8 mouse cellular contexts compared by ENCODE assay signal in the genomic region with DNA sequence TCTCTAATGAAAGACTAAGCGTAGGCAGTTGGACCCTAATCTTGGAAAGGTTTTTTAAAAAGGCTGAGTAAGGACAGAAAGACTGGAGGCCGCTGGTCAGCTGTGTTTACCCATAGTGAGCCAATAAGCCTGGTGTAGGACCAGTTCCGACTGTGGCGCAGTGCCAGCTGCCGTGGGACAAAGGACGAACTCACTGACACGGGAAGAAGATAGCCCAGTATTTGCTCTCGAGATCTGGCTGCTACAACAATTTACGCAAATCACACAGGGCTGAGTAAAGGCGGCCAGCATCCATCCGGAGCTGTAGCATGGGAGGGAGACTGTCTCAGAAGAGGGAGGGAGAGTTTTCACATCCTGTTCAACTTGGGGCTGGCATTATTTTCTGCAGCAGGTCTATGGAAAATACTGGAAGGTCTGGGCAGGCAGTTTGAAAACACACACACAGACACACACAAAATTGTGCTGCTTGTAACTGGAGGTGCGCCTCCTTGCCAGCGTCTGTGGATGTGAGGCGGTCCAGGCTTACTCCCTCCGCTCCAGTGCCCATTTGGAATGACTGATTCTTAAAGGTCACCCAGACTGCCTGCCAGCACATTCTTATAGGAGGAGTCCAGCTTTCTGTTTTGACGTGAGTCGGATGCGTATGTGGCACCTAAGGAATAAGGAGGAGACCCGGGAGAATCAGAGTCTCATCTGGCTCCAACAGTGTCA.
A peak's percentile ranks its signal among the peaks of the same experiment; 100 is the strongest.
DNase-seq lines count a peak whose midpoint lies in the region; ATAC-seq and TF ChIP-seq lines count a peak whose summit lies in the region.

No protein-coding gene starts in this region.

- H3K27me3 ChIP-seq in kidney, postnatal 0 days (ENCODE audit: insufficient read depth, low read length) = no peaks in the 10 kb centered on the region
- H3K27me3 ChIP-seq in lung, embryonic 14.5 days (ENCODE audit: insufficient read depth, low read length) = no peaks in the 10 kb centered on the region

- TF ChIP-seq CTCF in kidney, postnatal 0 days (IDR thresholded peaks at IDR 0.05; ENCODE audit: low read depth) = no peak
- no peak for TF ChIP-seq CTCF in lung, embryonic 14.5 days (IDR thresholded peaks at IDR 0.05; ENCODE audit: low read depth)

- H3K9ac ChIP-seq in kidney, postnatal 0 days (ENCODE audit: low read depth, low read length) = no peak overlapping the region
- H3K9ac ChIP-seq in lung, embryonic 14.5 days = no peak overlapping the region

- peak; percentile 16 for DNase-seq in cerebellum, adult 11 months
- DNase-seq in adrenal gland, postnatal 25 days = peak; percentile 65
- DNase-seq in gastrocnemius, postnatal 10 days = peak; percentile 75
- peak; percentile 46 for DNase-seq in kidney, postnatal 0 days (ENCODE audit: low spot score)
- peak; percentile 64 for DNase-seq in lung, embryonic 14.5 days
- peak; percentile 77 to 79 for DNase-seq in right cerebral cortex, postnatal 10 days (ENCODE audit: low spot score in 2 of 2)

- no peaks in the 10 kb centered on the region for H3K9me3 ChIP-seq in kidney, postnatal 0 days (replicated peaks; ENCODE audit: low read length)
- H3K9me3 ChIP-seq in lung, embryonic 14.5 days (ENCODE audit: low read depth, low read length) = no peaks in the 10 kb centered on the region

- WGBS in kidney, postnatal 0 days = 38% methylated on average over 19 of the region's 19 CpGs
- WGBS in lung, embryonic 14.5 days = 32% methylated on average over 19 of the region's 19 CpGs

- no peak overlapping the region for H3K4me3 ChIP-seq in kidney, postnatal 0 days (replicated peaks; ENCODE audit: low read depth, low read length)
- H3K4me3 ChIP-seq in lung, embryonic 14.5 days (ENCODE audit: low read depth, low read length) = no peak overlapping the region

- no peaks in the 10 kb centered on the region; the same call in 1 of the 2 replicates for H3K4me1 ChIP-seq in kidney, postnatal 0 days (replicated peaks; ENCODE audit: insufficient read depth, low read length)
- peaks cover 5% of the 10 kb centered on the region; the same call in 1 of the 2 replicates for H3K4me1 ChIP-seq in lung, embryonic 14.5 days (ENCODE audit: insufficient read depth)

- no peak for ATAC-seq in cerebellum, adult (ENCODE audit: insufficient number of reproducible peaks, low FRiP score, low TSS enrichment)
- ATAC-seq in kidney, postnatal 0 days (replicated peaks; ENCODE audit: low FRiP score, low read depth) = peak; percentile 76
- peak; percentile 63; the same call in 1 of the 2 replicates for ATAC-seq in lung, embryonic 14.5 days (ENCODE audit: insufficient read depth)
- no peak for ATAC-seq in monocyte, adult 5-6 weeks (replicated peaks; ENCODE audit: insufficient number of reproducible peaks, low FRiP score, low TSS enrichment, poor library complexity, severe bottlenecking)

- H3K4me2 ChIP-seq in kidney, postnatal 0 days (ENCODE audit: low read length) = peak overlapping the region; percentile 19; the same call in 1 of the 2 replicates
- peak overlapping the region; percentile 44 for H3K4me2 ChIP-seq in lung, embryonic 14.5 days

- H3K27ac ChIP-seq in kidney, postnatal 0 days = peak overlapping the region; percentile 66
- H3K27ac ChIP-seq in lung, embryonic 14.5 days (ENCODE audit: low read depth) = no peak overlapping the region

- no peaks in the 10 kb centered on the region for H3K36me3 ChIP-seq in kidney, postnatal 0 days (ENCODE audit: insufficient read depth, low read length)
- H3K36me3 ChIP-seq in lung, embryonic 14.5 days (ENCODE audit: insufficient read depth) = no peaks in the 10 kb centered on the region

Comparison
In these comparisons a context has a peak if more than half of its experiments do, and no peak if none do; other contexts are left out.
1. DNase-seq: peak in every context shown above with its lines; median percentile 78 in right cerebral cortex, postnatal 10 days; 75 in gastrocnemius, postnatal 10 days; 65 in adrenal gland, postnatal 25 days; 64 in lung, embryonic 14.5 days; 46 in kidney, postnatal 0 days; 16 in cerebellum, adult 11 months.
2. ATAC-seq: peak in kidney, postnatal 0 days (single experiment) and lung, embryonic 14.5 days (single experiment); none in cerebellum, adult (single experiment) and monocyte, adult 5-6 weeks (single experiment).